Mouse (Mus musculus): ENCODE results near the gene Ube2i.

DNA sequence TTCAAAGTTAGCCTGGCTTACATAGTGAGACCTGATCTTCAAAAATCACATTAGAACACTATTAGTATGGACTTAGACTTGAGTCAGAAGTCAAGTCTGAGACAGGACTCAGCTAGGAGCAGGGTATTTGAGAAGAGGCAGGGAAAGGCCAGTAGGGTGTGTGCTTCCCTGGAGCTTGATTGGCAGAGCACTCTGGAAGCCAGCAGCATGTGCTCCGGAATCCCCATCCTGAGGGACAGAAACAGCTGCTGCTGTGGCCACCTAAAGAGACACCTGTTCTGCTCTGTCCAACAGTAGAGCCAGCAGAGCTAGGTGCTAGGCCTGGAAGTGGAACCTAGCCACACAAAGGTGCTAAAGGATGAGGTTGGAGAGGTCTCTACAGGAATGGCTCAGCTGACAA is 19.7 kb upstream of the Ube2i start:
- TF ChIP-seq CTCF (IDR thresholded peaks at IDR 0.05; ENCODE audit: control insufficient read depth, insufficient read depth, low read length), result no peak
- TF ChIP-seq POLR2A (IDR thresholded peaks at IDR 0.05; ENCODE audit: borderline replicate concordance, control insufficient read depth, low read depth, low read length), result no peak

Data from bone marrow, adult 2 months (tissue).